Mouse (Mus musculus) C2C12 (cell line): Measurements from ENCODE around the gene Limch1.

Experiments used
- CTCF ChIP-seq: IDR thresholded peaks from one replicate; pipeline ENCODE4 v1.5.1; 2011; ENCODE audit not compliant: control insufficient read depth, insufficient read depth, insufficient read length
- FOSL1 ChIP-seq: IDR thresholded peaks from one replicate; pipeline ENCODE4 v1.8.0; 2011; ENCODE audit warnings: mild to moderate bottlenecking, low read length; ENCODE audit not compliant: poor library complexity, insufficient read depth, severe bottlenecking
- MAX ChIP-seq: IDR thresholded peaks from one replicate; pipeline ENCODE4 v1.6.1; 2011; ENCODE audit warnings: mild to moderate bottlenecking, control low read depth
- MYOD1 ChIP-seq: IDR thresholded peaks from one replicate; pipeline ENCODE4 v1.6.1; 2011; ENCODE audit warnings: low read depth; ENCODE audit not compliant: control insufficient read depth, insufficient read length
- MYOG ChIP-seq: IDR thresholded peaks from one replicate; pipeline ENCODE4 v1.6.1; 2011; ENCODE audit not compliant: control insufficient read depth, insufficient read length; ENCODE audit errors: extremely low read depth
- USF1 ChIP-seq: IDR thresholded peaks from one replicate; pipeline ENCODE4 v1.6.1; 2011; ENCODE audit warnings: low read depth, mild to moderate bottlenecking, control low read depth, moderate library complexity

- no peak for TF ChIP-seq CTCF
- no peak for TF ChIP-seq FOSL1
- TF ChIP-seq MYOG, result no peak
- no peak for TF ChIP-seq USF1
- TF ChIP-seq MYOD1, result no peak
- no peak for TF ChIP-seq MAX
These were observed 32.5 kb downstream of the Limch1 start for GRCm38 (mm10) chr5:66777999-66778710.
